Mouse (Mus musculus) spleen, adult 2 months (tissue): Measurements from ENCODE around the gene Wdpcp. TPM values are rescaled to one million over a fixed set of nuclear protein-coding genes. Genes with fewer than 3 reads are reported as not detected.

Source experiments
- DNase-seq, 2 experiments: peaks; one replicate each; pipeline versions ENCODE4 v3.0.0 to v3.0.0-alpha.2; 2012 to 2021; ENCODE audit warnings: low spot score in 2 of 2, low read depth in 1 of 2
- H3K27ac ChIP-seq: fragments of 200-500 bp; 2 replicates; pipeline ENCODE4 v1.5.1; 2012; ENCODE audit warnings: low read length, inconsistent platforms; ENCODE audit not compliant: insufficient read depth
- H3K27me3 ChIP-seq: fragments of 200-500 bp; 2 replicates; pipeline ENCODE4 v1.6.1; 2012; ENCODE audit warnings: mild to moderate bottlenecking, moderate library complexity, low read length, inconsistent platforms; ENCODE audit not compliant: control insufficient read depth, insufficient read depth
- H3K36me3 ChIP-seq: fragments of 200-500 bp; 2 replicates; pipeline ENCODE4 v1.6.1; 2012; ENCODE audit warnings: mild to moderate bottlenecking, low read length, inconsistent platforms; ENCODE audit not compliant: control insufficient read depth, insufficient read depth
- H3K4me1 ChIP-seq: fragments of 200-500 bp; 2 replicates; pipeline ENCODE4 v1.6.1; 2011; ENCODE audit warnings: inconsistent platforms; ENCODE audit not compliant: control insufficient read depth, insufficient read depth, insufficient read length
- H3K4me3 ChIP-seq: fragments of 200-500 bp; 2 replicates; pipeline ENCODE4 v1.5.1; 2011; ENCODE audit warnings: mild to moderate bottlenecking, inconsistent platforms; ENCODE audit not compliant: insufficient read depth, insufficient read length; ENCODE audit errors: extremely low read depth
- CTCF ChIP-seq: fragments of 200-500 bp; IDR thresholded peaks from 2 replicates; pipeline ENCODE4 v1.5.1; 2011; ENCODE audit warnings: mild to moderate bottlenecking, inconsistent platforms; ENCODE audit not compliant: insufficient read depth, insufficient read length, insufficient replicate concordance; ENCODE audit errors: extremely low read depth
- POLR2A ChIP-seq: fragments of 200-500 bp; IDR thresholded peaks from 2 replicates; pipeline ENCODE4 v1.6.1; 2011; ENCODE audit warnings: low read depth, low read length, inconsistent platforms
- WGBS: fragments of 180-500 bp; shearing (Covaris S2); methylation state at CpG from one replicate; pipeline ENCODE4 v1.1.7; 2018; 5-methylcytosine and 5-hydroxymethylcytosine counted together
- polyA plus RNA-seq: library from polyadenylated mRNA; depleted of rRNA; stranded (reverse); fragments of >200 nt; gene quantifications from 2 replicates; pipeline ENCODE4 v1.2.3, GENCODE M21; 2012

Gene Wdpcp
- polyA plus RNA-seq, 1 experiment: 1.4 TPM

- Histone ChIP-seq H3K27ac (no peak overlapping the region), H3K4me1 (no peaks in the 10 kb centered on the region), H3K36me3 (no peaks in the 10 kb centered on the region), H3K27me3 (no peaks in the 10 kb centered on the region), H3K4me3 (no peak overlapping the region)
- no peak for TF ChIP-seq POLR2A
- TF ChIP-seq CTCF: no peak
- WGBS: 77% methylated on average over 6 of the region's 6 CpGs
- DNase-seq: no peak
Measured at GRCm38 (mm10) chr11:21688441-21688840, 116.4 kb downstream of the Wdpcp start.

- H3K27ac ChIP-seq: no peak overlapping the region
- H3K27me3 ChIP-seq: no peaks in the 10 kb centered on the region
- DNase-seq: no peak
- TF ChIP-seq CTCF: no peak
- no peak for TF ChIP-seq POLR2A
- H3K4me3 ChIP-seq: no peak overlapping the region
- H3K36me3 ChIP-seq: no peaks in the 10 kb centered on the region
- WGBS: 78% methylated on average over 2 of the region's 2 CpGs
- H3K4me1 ChIP-seq: no peaks in the 10 kb centered on the region
Measured at GRCm38 (mm10) chr11:21690730-21691129, 118.7 kb downstream of the Wdpcp start.

- WGBS: 92% methylated on average over 6 of the region's 6 CpGs
- Histone ChIP-seq H3K4me1 (no peaks in the 10 kb centered on the region), H3K27me3 (no peaks in the 10 kb centered on the region), H3K27ac (no peak overlapping the region), H3K36me3 (no peaks in the 10 kb centered on the region), H3K4me3 (no peak overlapping the region)
- no peak for DNase-seq
- TF ChIP-seq POLR2A (no peak), CTCF (no peak)
Measured at GRCm38 (mm10) chr11:21694087-21694486, 122.1 kb downstream of the Wdpcp start.

- 90% methylated on average over 3 of the region's 3 CpGs for WGBS
- no peak for DNase-seq
- Histone ChIP-seq H3K27me3 (no peaks in the 10 kb centered on the region), H3K36me3 (no peaks in the 10 kb centered on the region), H3K4me3 (no peak overlapping the region), H3K4me1 (no peaks in the 10 kb centered on the region), H3K27ac (no peak overlapping the region)
- TF ChIP-seq CTCF (no peak), POLR2A (no peak)
Measured at GRCm38 (mm10) chr11:21697642-21698041, 125.6 kb downstream of the Wdpcp start.

GRCm38 (mm10) chr11:21713508-21713907 is 141.5 kb downstream of the Wdpcp start:
- H3K4me1 ChIP-seq: no peaks in the 10 kb centered on the region
- no peak overlapping the region for H3K4me3 ChIP-seq
- TF ChIP-seq POLR2A (no peak), CTCF (no peak)
- no peak overlapping the region for H3K27ac ChIP-seq
- no peak for DNase-seq
- H3K27me3 ChIP-seq: no peaks in the 10 kb centered on the region
- no peaks in the 10 kb centered on the region for H3K36me3 ChIP-seq

GRCm38 (mm10) chr11:21714065-21714464 is 142.0 kb downstream of the Wdpcp start:
- 96% methylated on average over 1 of the region's 1 CpGs for WGBS
- no peak for TF ChIP-seq POLR2A
- H3K4me1 ChIP-seq: no peaks in the 10 kb centered on the region
- no peaks in the 10 kb centered on the region for H3K36me3 ChIP-seq
- H3K27me3 ChIP-seq: no peaks in the 10 kb centered on the region
- H3K4me3 ChIP-seq: no peak overlapping the region
- no peak for DNase-seq
- no peak overlapping the region for H3K27ac ChIP-seq

GRCm38 (mm10) chr11:21726329-21726728 is 154.3 kb downstream of the Wdpcp start:
- H3K27me3 ChIP-seq: no peaks in the 10 kb centered on the region
- no peak for DNase-seq
- no peak overlapping the region for H3K4me3 ChIP-seq

More at GRCm38 (mm10) chr11:21726329-21726728, 154.3 kb downstream of the Wdpcp start:
- Histone ChIP-seq H3K36me3 (no peaks in the 10 kb centered on the region), H3K4me1 (no peaks in the 10 kb centered on the region), H3K27ac (no peak overlapping the region)
- TF ChIP-seq POLR2A (no peak), CTCF (no peak)
- 86% methylated on average over 1 of the region's 1 CpGs for whole genome bisulfite sequencing
